Mouse (Mus musculus): ENCODE measurements at regions not wholly inside any gene's neighbourhood (a gene's known extent, or its start where the extent isn't known, plus 50 kb on each side); places are given as distances from the start of the nearest gene placed in this dataset.

GRCm38 (mm10) chr1:193543834-193544233 is 173.7 kb upstream of the Camk1g start:
- ATAC-seq (ENCODE audit: extremely low read depth, insufficient number of reproducible peaks, low FRiP score, poor library complexity, severe bottlenecking), result no peak

- ATAC-seq (ENCODE audit: extremely low read depth, insufficient number of reproducible peaks, low FRiP score, poor library complexity, severe bottlenecking), result no peak
These were observed 173.2 kb upstream of the Camk1g start for GRCm38 (mm10) chr1:193543284-193543683.

GRCm38 (mm10) chr1:193541934-193542580 is 172.0 kb upstream of the Camk1g start:
- ATAC-seq (ENCODE audit: extremely low read depth, insufficient number of reproducible peaks, low FRiP score, poor library complexity, severe bottlenecking), result no peak

- ATAC-seq (ENCODE audit: extremely low read depth, insufficient number of reproducible peaks, low FRiP score, poor library complexity, severe bottlenecking), result no peak
These were observed 171.2 kb upstream of the Camk1g start for GRCm38 (mm10) chr1:193541281-193541680.

- ATAC-seq (ENCODE audit: extremely low read depth, insufficient number of reproducible peaks, low FRiP score, poor library complexity, severe bottlenecking), result no peak
These were observed 170.4 kb upstream of the Camk1g start for GRCm38 (mm10) chr1:193540486-193540885.

- ATAC-seq (ENCODE audit: extremely low read depth, insufficient number of reproducible peaks, low FRiP score, poor library complexity, severe bottlenecking), result no peak
These were observed 169.2 kb upstream of the Camk1g start for GRCm38 (mm10) chr1:193539261-193539660.

- no peak for ATAC-seq (ENCODE audit: extremely low read depth, insufficient number of reproducible peaks, low FRiP score, poor library complexity, severe bottlenecking)
These were observed 168.3 kb upstream of the Camk1g start for GRCm38 (mm10) chr1:193538425-193538824.

GRCm38 (mm10) chr1:193537616-193538015 is 167.5 kb upstream of the Camk1g start:
- ATAC-seq (ENCODE audit: extremely low read depth, insufficient number of reproducible peaks, low FRiP score, poor library complexity, severe bottlenecking), result no peak

- ATAC-seq (ENCODE audit: extremely low read depth, insufficient number of reproducible peaks, low FRiP score, poor library complexity, severe bottlenecking), result no peak
These were observed 166.5 kb upstream of the Camk1g start for GRCm38 (mm10) chr1:193536552-193536951.

GRCm38 (mm10) chr1:193534449-193534848 is 164.4 kb upstream of the Camk1g start:
- no peak for ATAC-seq (ENCODE audit: extremely low read depth, insufficient number of reproducible peaks, low FRiP score, poor library complexity, severe bottlenecking)

GRCm38 (mm10) chr1:193526501-193526900 is 156.4 kb upstream of the Camk1g start:
- ATAC-seq (ENCODE audit: extremely low read depth, insufficient number of reproducible peaks, low FRiP score, poor library complexity, severe bottlenecking), result no peak

GRCm38 (mm10) chr1:193522007-193522406 is 151.9 kb upstream of the Camk1g start:
- ATAC-seq (ENCODE audit: extremely low read depth, insufficient number of reproducible peaks, low FRiP score, poor library complexity, severe bottlenecking), result no peak

- ATAC-seq (ENCODE audit: extremely low read depth, insufficient number of reproducible peaks, low FRiP score, poor library complexity, severe bottlenecking), result no peak
These were observed 148.7 kb upstream of the Camk1g start for GRCm38 (mm10) chr1:193518840-193519239.

GRCm38 (mm10) chr1:193517968-193518367 is 147.9 kb upstream of the Camk1g start:
- no peak for ATAC-seq (ENCODE audit: extremely low read depth, insufficient number of reproducible peaks, low FRiP score, poor library complexity, severe bottlenecking)

GRCm38 (mm10) chr1:193517293-193517692 is 147.2 kb upstream of the Camk1g start:
- ATAC-seq (ENCODE audit: extremely low read depth, insufficient number of reproducible peaks, low FRiP score, poor library complexity, severe bottlenecking), result no peak

- no peak for ATAC-seq (ENCODE audit: extremely low read depth, insufficient number of reproducible peaks, low FRiP score, poor library complexity, severe bottlenecking)
These were observed 146.3 kb upstream of the Camk1g start for GRCm38 (mm10) chr1:193516395-193516794.

- ATAC-seq (ENCODE audit: extremely low read depth, insufficient number of reproducible peaks, low FRiP score, poor library complexity, severe bottlenecking), result no peak
These were observed 144.0 kb upstream of the Camk1g start for GRCm38 (mm10) chr1:193513929-193514710.

GRCm38 (mm10) chr1:193510066-193510793 is 140.1 kb upstream of the Camk1g start:
- no peak for ATAC-seq (ENCODE audit: extremely low read depth, insufficient number of reproducible peaks, low FRiP score, poor library complexity, severe bottlenecking)

- no peak for ATAC-seq (ENCODE audit: extremely low read depth, insufficient number of reproducible peaks, low FRiP score, poor library complexity, severe bottlenecking)
These were observed 138.2 kb upstream of the Camk1g start for GRCm38 (mm10) chr1:193508271-193508670.

- no peak for ATAC-seq (ENCODE audit: extremely low read depth, insufficient number of reproducible peaks, low FRiP score, poor library complexity, severe bottlenecking)
These were observed 136.9 kb upstream of the Camk1g start for GRCm38 (mm10) chr1:193506991-193507390.

Measured in neutrophil, adult 5-6 weeks (primary cell).